Mouse (Mus musculus) lung, postnatal 14 days (tissue): Measurements from ENCODE around the gene Cyp1a1.

Source experiments
- DNase-seq: peaks from one replicate; pipeline ENCODE4 v3.0.0; 2021

The Cyp1a1 gene

GRCm38 (mm10) chr9:57687751-57688150 is at the start of gene Cyp1a1:
Gene Cyp1a1, plus strand, starts transcription at chr9:57687928.
- no peak for DNase-seq

GRCm38 (mm10) chr9:57638651-57639459 is 48.9 kb upstream of the Cyp1a1 start:
- DNase-seq = peak; percentile 74

GRCm38 (mm10) chr9:57639661-57640328 is 47.9 kb upstream of the Cyp1a1 start:
- DNase-seq = no peak

GRCm38 (mm10) chr9:57640384-57640783 is 47.3 kb upstream of the Cyp1a1 start:
- DNase-seq = peak; percentile 72

- DNase-seq = no peak
These were observed 46.7 kb upstream of the Cyp1a1 start for GRCm38 (mm10) chr9:57641022-57641421.

- DNase-seq = no peak
These were observed 45.8 kb upstream of the Cyp1a1 start for GRCm38 (mm10) chr9:57641775-57642550.

- no peak for DNase-seq
These were observed 44.4 kb upstream of the Cyp1a1 start for GRCm38 (mm10) chr9:57643169-57643855.

GRCm38 (mm10) chr9:57643856-57644180 is 43.9 kb upstream of the Cyp1a1 start:
- DNase-seq = peak; percentile 18

GRCm38 (mm10) chr9:57644442-57644943 is 43.2 kb upstream of the Cyp1a1 start:
- no peak for DNase-seq

- DNase-seq = peak; percentile 94
These were observed 42.5 kb upstream of the Cyp1a1 start for GRCm38 (mm10) chr9:57644944-57645893.

GRCm38 (mm10) chr9:57646551-57647103 is 41.1 kb upstream of the Cyp1a1 start:
- no peak for DNase-seq

GRCm38 (mm10) chr9:57647286-57648108 is 40.2 kb upstream of the Cyp1a1 start:
- DNase-seq = no peak

GRCm38 (mm10) chr9:57650130-57650785 is 37.5 kb upstream of the Cyp1a1 start:
- no peak for DNase-seq

GRCm38 (mm10) chr9:57650786-57651311 is 36.9 kb upstream of the Cyp1a1 start:
- DNase-seq = no peak

- no peak for DNase-seq
These were observed 35.4 kb upstream of the Cyp1a1 start for GRCm38 (mm10) chr9:57652351-57652750.

GRCm38 (mm10) chr9:57652855-57653254 is 34.9 kb upstream of the Cyp1a1 start:
- DNase-seq = no peak

- no peak for DNase-seq
These were observed 34.4 kb upstream of the Cyp1a1 start, which contains the start of gene Csk for GRCm38 (mm10) chr9:57653283-57653682. Gene Csk, minus strand, starts transcription at chr9:57653631.

GRCm38 (mm10) chr9:57654966-57655365 is 32.8 kb upstream of the Cyp1a1 start:
- DNase-seq = no peak

- DNase-seq = peak; percentile 98
These were observed 32.0 kb upstream of the Cyp1a1 start for GRCm38 (mm10) chr9:57655749-57656148.
